Mouse (Mus musculus) ES-E14 (cell line): ENCODE measurements at regions not wholly inside any gene's neighbourhood (a gene's known extent, or its start where the extent isn't known, plus 50 kb on each side); places are given as distances from the start of the nearest gene placed in this dataset.

Experiments
- DNase-seq: peaks from one replicate; pipeline ENCODE4 v3.0.0-alpha.2; 2013; ENCODE audit warnings: low read depth, low spot score
- H3K27ac ChIP-seq: 2 replicates; pipeline ENCODE4 v1.5.1; 2012; ENCODE audit warnings: low read depth, mild to moderate bottlenecking, low read length, moderate library complexity, mixed read lengths; ENCODE audit not compliant: poor library complexity, insufficient read depth, severe bottlenecking
- H3K36me3 ChIP-seq: 2 replicates; pipeline ENCODE4 v1.6.1; 2012; ENCODE audit warnings: mild to moderate bottlenecking, low read length, moderate library complexity, mixed read lengths; ENCODE audit not compliant: control insufficient read depth, poor library complexity, insufficient read depth, severe bottlenecking
- H3K4me1 ChIP-seq, 2 experiments: fragments of 150-350 bp in 1 of 2; sonication (generic) in 1 of 2; 2 replicates each; pipeline ENCODE4 v1.6.1; 2012; ENCODE audit warnings: low read length in 2 of 2, mild to moderate bottlenecking in 1 of 2, mixed read lengths in 1 of 2; ENCODE audit not compliant: control insufficient read depth in 2 of 2, insufficient read depth in 2 of 2, poor library complexity in 1 of 2
- H3K4me3 ChIP-seq, 2 experiments: fragments of 150-350 bp in 1 of 2; sonication (generic) in 1 of 2; 2 replicates each; pipeline ENCODE4 v1.5.1; 2012; ENCODE audit warnings: low read length in 2 of 2, low read depth in 1 of 2, mild to moderate bottlenecking in 1 of 2, mixed read lengths in 1 of 2; ENCODE audit not compliant: insufficient read depth in 1 of 2, poor library complexity in 1 of 2, severe bottlenecking in 1 of 2
- H3K9ac ChIP-seq: 2 replicates; pipeline ENCODE4 v1.6.1; 2012; ENCODE audit warnings: low read depth, mild to moderate bottlenecking, low read length, mixed read lengths; ENCODE audit not compliant: poor library complexity, insufficient read depth, severe bottlenecking
- H3K9me3 ChIP-seq: fragments of 150-350 bp; sonication (generic); 2 replicates; pipeline ENCODE4 v1.6.1; 2012; ENCODE audit warnings: low read depth, mild to moderate bottlenecking, low read length; ENCODE audit not compliant: control insufficient read depth, insufficient read depth
- CHD2 ChIP-seq: IDR thresholded peaks from 2 replicates; pipeline ENCODE4 v1.6.1; 2014; ENCODE audit warnings: mild to moderate bottlenecking, low read depth, low read length, inconsistent platforms
- HCFC1 ChIP-seq: IDR thresholded peaks from 2 replicates; pipeline ENCODE4 v1.6.1; 2012; ENCODE audit warnings: low read length, inconsistent platforms, borderline replicate concordance; ENCODE audit not compliant: insufficient read depth
- MAFK ChIP-seq: IDR thresholded peaks from 2 replicates; pipeline ENCODE4 v1.6.1; 2014; ENCODE audit warnings: mild to moderate bottlenecking, low read depth, low read length, inconsistent platforms; ENCODE audit not compliant: insufficient read depth
- ZC3H11A ChIP-seq: IDR thresholded peaks from 2 replicates; pipeline ENCODE4 v1.6.1; 2012; ENCODE audit warnings: low read depth, mild to moderate bottlenecking, inconsistent platforms, low read length, borderline replicate concordance
- ZNF384 ChIP-seq: IDR thresholded peaks from 2 replicates; pipeline ENCODE4 v1.6.1; 2012; ENCODE audit warnings: low read depth, low read length, inconsistent platforms
- in situ Hi-C, 2 experiments: fragments of 600-800 bp; cut with MboI; formaldehyde crosslinking; loops; one replicate each; pipeline ENCODE4 v1.15.1; 2025; ENCODE audit warnings: low sequenced_read_pairs in 2 of 2, inconsistent platforms in 1 of 2; ENCODE audit not compliant: unreplicated experiment in 2 of 2

GRCm38 (mm10) chr13:53598050-53598449 lies 125.2 kb upstream of the Msx2 start:
- no peaks in the 10 kb centered on the region for H3K36me3 ChIP-seq
- no peak for DNase-seq
- H3K9me3 ChIP-seq: no peaks in the 10 kb centered on the region
- no peaks in the 10 kb centered on the region for H3K4me1 ChIP-seq
- H3K27ac ChIP-seq: no peak overlapping the region
- in situ Hi-C loops: no loop called here
- H3K9ac ChIP-seq: no peak overlapping the region
- TF ChIP-seq CHD2 (no peak), ZNF384 (no peak)
- no peak overlapping the region for H3K4me3 ChIP-seq

GRCm38 (mm10) chr13:53596871-53597800 lies 124.3 kb upstream of the Msx2 start:
- TF ChIP-seq ZC3H11A (no peak), CHD2 (no peak), MAFK (no peak), ZNF384 (no peak), HCFC1 (no peak)
- no peaks in the 10 kb centered on the region for H3K9me3 ChIP-seq
- in situ Hi-C loops: no loop called here
- no peak overlapping the region for H3K4me3 ChIP-seq
- no peak overlapping the region for H3K9ac ChIP-seq
- no peaks in the 10 kb centered on the region for H3K4me1 ChIP-seq
- no peak for DNase-seq
- no peak overlapping the region for H3K27ac ChIP-seq
- no peaks in the 10 kb centered on the region for H3K36me3 ChIP-seq

- no peaks in the 10 kb centered on the region for H3K9me3 ChIP-seq
- in situ Hi-C loops: no loop called here
- no peak overlapping the region for H3K27ac ChIP-seq
- H3K9ac ChIP-seq: no peak overlapping the region
- DNase-seq: peak; percentile 46
- TF ChIP-seq CHD2: no peak
- TF ChIP-seq ZNF384: no peak
- TF ChIP-seq MAFK: no peak
- TF ChIP-seq HCFC1: no peak
- TF ChIP-seq ZC3H11A: no peak
- no peaks in the 10 kb centered on the region for H3K36me3 ChIP-seq
- no peak overlapping the region for H3K4me3 ChIP-seq
- no peaks in the 10 kb centered on the region for H3K4me1 ChIP-seq
Measured at GRCm38 (mm10) chr13:53592755-53593154, 119.9 kb upstream of the Msx2 start.

DNA sequence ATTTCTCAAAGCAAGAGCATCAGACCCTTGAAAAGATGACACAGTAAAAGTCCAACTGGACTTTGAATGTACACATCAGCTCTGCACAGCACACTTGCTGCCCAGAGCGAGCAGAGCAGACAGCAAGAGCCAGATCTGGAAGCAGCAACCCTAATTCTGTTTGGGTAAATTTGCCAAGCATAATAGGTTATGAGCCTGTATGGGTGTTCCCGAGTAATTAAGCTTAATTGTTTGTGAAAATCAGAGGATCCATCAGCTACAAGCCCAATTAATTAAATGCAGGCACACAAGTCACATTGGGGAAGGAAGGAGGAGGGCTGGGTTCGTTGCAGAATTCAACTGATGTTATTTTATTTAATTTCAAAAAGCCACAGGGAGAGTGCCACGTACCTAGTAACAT lies 113.9 kb upstream of the Msx2 start:
- no peaks in the 10 kb centered on the region for H3K36me3 ChIP-seq

More for the DNA sequence above, 113.9 kb upstream of the Msx2 start:
- Histone ChIP-seq H3K9ac (no peak overlapping the region), H3K9me3 (no peaks in the 10 kb centered on the region), H3K27ac (no peak overlapping the region), H3K4me3 (no peak overlapping the region), H3K4me1 (peaks cover 0 to 6% of the 10 kb centered on the region in 2 experiments; a peak in 2 of 4 replicates)
- no peak for TF ChIP-seq MAFK
- no peak for TF ChIP-seq HCFC1
- TF ChIP-seq ZNF384: no peak
- TF ChIP-seq CHD2: no peak
- TF ChIP-seq ZC3H11A: no peak
- in situ Hi-C loops: no loop called here
- DNase-seq: no peak
